Mouse (Mus musculus) CH12.LX (cell line): ENCODE data around the gene Ppm1n. TPM values are rescaled to one million over a fixed set of nuclear protein-coding genes. Genes with fewer than 3 reads are reported as not detected.

Experiments
- DNase-seq: peaks from one replicate; pipeline ENCODE4 v3.0.0-alpha.2; 2013; ENCODE audit errors: extremely low read depth
- H3K27ac ChIP-seq: 2 replicates; pipeline ENCODE4 v1.5.1; 2012; ENCODE audit warnings: low read depth, mild to moderate bottlenecking, control low read depth, moderate library complexity; ENCODE audit not compliant: insufficient read depth
- H3K27me3 ChIP-seq: replicated peaks from 2 replicates; pipeline ENCODE3; 2012; ENCODE audit warnings: inconsistent platforms
- H3K36me3 ChIP-seq, 2 experiments: replicated peaks in 1 of 2; 2 replicates each; pipeline versions ENCODE3 to v1.6.1; 2012; ENCODE audit warnings: inconsistent platforms in 1 of 2, low read length in 1 of 2, mild to moderate bottlenecking in 1 of 2, mixed read lengths in 1 of 2, moderate library complexity in 1 of 2; ENCODE audit not compliant: control insufficient read depth in 1 of 2, insufficient read depth in 1 of 2
- H3K4me1 ChIP-seq, 2 experiments: 2 replicates each; pipeline ENCODE4 v1.6.1; 2012; ENCODE audit warnings: inconsistent platforms in 1 of 2, moderate library complexity in 1 of 2; ENCODE audit not compliant: insufficient read depth in 2 of 2, control insufficient read depth in 1 of 2
- H3K4me2 ChIP-seq: 2 replicates; pipeline ENCODE4 v1.6.1; 2012; ENCODE audit warnings: low read depth, mild to moderate bottlenecking, control low read depth; ENCODE audit not compliant: poor library complexity, insufficient read depth, severe bottlenecking
- H3K4me3 ChIP-seq, 3 experiments: fragments of 150-350 bp in 1 of 3; sonication (generic) in 1 of 3; replicated peaks in 1 of 3; 2 replicates each; pipeline versions ENCODE3 to v1.5.1; 2011 to 2012; ENCODE audit warnings: low read depth in 2 of 3, low read length in 2 of 3, mild to moderate bottlenecking in 2 of 3, moderate library complexity in 2 of 3, control low read depth in 1 of 3, improper control_type of control experiment in 1 of 3, inconsistent platforms in 1 of 3, mixed read lengths in 1 of 3; ENCODE audit not compliant: poor library complexity in 1 of 3
- H3K79me2 ChIP-seq: replicated peaks from 2 replicates; pipeline ENCODE4 v1.6.1; 2012; ENCODE audit warnings: mild to moderate bottlenecking, moderate library complexity; ENCODE audit not compliant: control insufficient read depth, poor library complexity, insufficient read depth, severe bottlenecking; ENCODE audit errors: extremely low read depth
- H3K9ac ChIP-seq: 2 replicates; pipeline ENCODE4 v1.6.1; 2012; ENCODE audit warnings: low read depth, mild to moderate bottlenecking, control low read depth, moderate library complexity; ENCODE audit not compliant: insufficient read depth
- H3K9me3 ChIP-seq: replicated peaks from 2 replicates; pipeline ENCODE3; 2012; ENCODE audit warnings: low read length, inconsistent platforms, mixed read lengths
- BHLHE40 ChIP-seq: IDR thresholded peaks from 2 replicates; pipeline ENCODE4 v1.6.1; 2011; ENCODE audit warnings: mild to moderate bottlenecking, low read depth, low read length, improper control_type of control experiment
- CTCF ChIP-seq, 2 experiments: IDR thresholded peaks in 1 of 2; conservative IDR thresholded peaks in 1 of 2; 2 replicates each; pipeline ENCODE4 v1.5.1; 2011 to 2012; ENCODE audit warnings: low read depth in 2 of 2, low read length in 2 of 2, improper control_type of control experiment in 1 of 2, inconsistent platforms in 1 of 2, mild to moderate bottlenecking in 1 of 2, moderate library complexity in 1 of 2
- E2F4 ChIP-seq: IDR thresholded peaks from 2 replicates; pipeline ENCODE4 v1.6.1; 2011; ENCODE audit warnings: low read depth, low read length, improper control_type of control experiment; ENCODE audit not compliant: insufficient replicate concordance
- ELF1 ChIP-seq: IDR thresholded peaks from 2 replicates; pipeline ENCODE4 v1.6.1; 2014; ENCODE audit warnings: low read depth, mild to moderate bottlenecking, inconsistent platforms, low read length, improper control_type of control experiment
- EP300 ChIP-seq: IDR thresholded peaks from 2 replicates; pipeline ENCODE4 v1.6.1; 2011; ENCODE audit warnings: low read length, improper control_type of control experiment
- ETS1 ChIP-seq: conservative IDR thresholded peaks from 2 replicates; pipeline ENCODE4 v1.6.1; 2012; ENCODE audit warnings: low read depth, mild to moderate bottlenecking, inconsistent platforms, low read length, improper control_type of control experiment, moderate library complexity
- GABPA ChIP-seq: IDR thresholded peaks from 2 replicates; pipeline ENCODE4 v1.6.1; 2012; ENCODE audit warnings: low read depth, low read length, improper control_type of control experiment, inconsistent platforms; ENCODE audit not compliant: insufficient replicate concordance
- HCFC1 ChIP-seq: IDR thresholded peaks from 2 replicates; pipeline ENCODE4 v1.6.1; 2012; ENCODE audit warnings: low read depth, mild to moderate bottlenecking, inconsistent platforms, low read length, improper control_type of control experiment
- JUN ChIP-seq: IDR thresholded peaks from 2 replicates; pipeline ENCODE4 v1.6.1; 2011; ENCODE audit warnings: low read depth, mild to moderate bottlenecking, low read length, improper control_type of control experiment, moderate library complexity; ENCODE audit not compliant: insufficient read depth
- JUND ChIP-seq: conservative IDR thresholded peaks from 2 replicates; pipeline ENCODE4 v1.6.1; 2011; ENCODE audit warnings: low read depth, low read length, improper control_type of control experiment
- KAT2A ChIP-seq: IDR thresholded peaks from 2 replicates; pipeline ENCODE4 v1.6.1; 2012; ENCODE audit warnings: low read length, improper control_type of control experiment, inconsistent platforms; ENCODE audit not compliant: insufficient replicate concordance
- MAFK ChIP-seq: IDR thresholded peaks from 2 replicates; pipeline ENCODE4 v1.6.1; 2011; ENCODE audit warnings: low read length, improper control_type of control experiment; ENCODE audit not compliant: insufficient replicate concordance
- MAX ChIP-seq: IDR thresholded peaks from 2 replicates; pipeline ENCODE4 v1.6.1; 2011; ENCODE audit warnings: low read length, improper control_type of control experiment
- MYC ChIP-seq: IDR thresholded peaks from 2 replicates; pipeline ENCODE4 v1.6.1; 2011; ENCODE audit warnings: low read depth, mild to moderate bottlenecking, improper control_type of control experiment, low read length
- NELFE ChIP-seq: IDR thresholded peaks from 2 replicates; pipeline ENCODE4 v1.6.1; 2011; ENCODE audit warnings: low read depth, low read length, improper control_type of control experiment
- PAX5 ChIP-seq: IDR thresholded peaks from 2 replicates; pipeline ENCODE4 v1.6.1; 2012; ENCODE audit warnings: low read length, inconsistent platforms, mixed read lengths
- POLR2A ChIP-seq: IDR thresholded peaks from 2 replicates; pipeline ENCODE4 v1.6.1; 2011; ENCODE audit warnings: low read depth, mild to moderate bottlenecking, improper control_type of control experiment, low read length
- SIN3A ChIP-seq: IDR thresholded peaks from 2 replicates; pipeline ENCODE4 v1.6.1; 2012; ENCODE audit warnings: low read length, improper control_type of control experiment, inconsistent platforms
- UBTF ChIP-seq: IDR thresholded peaks from 2 replicates; pipeline ENCODE4 v1.6.1; 2012; ENCODE audit warnings: low read depth, mild to moderate bottlenecking, inconsistent platforms, low read length, improper control_type of control experiment, moderate library complexity
- USF2 ChIP-seq: conservative IDR thresholded peaks from 2 replicates; pipeline ENCODE4 v1.6.1; 2011; ENCODE audit warnings: low read depth, low read length, improper control_type of control experiment
- ZKSCAN1 ChIP-seq: IDR thresholded peaks from 2 replicates; pipeline ENCODE4 v1.6.1; 2012; ENCODE audit warnings: low read depth, inconsistent platforms, low read length, improper control_type of control experiment, borderline replicate concordance
- ZMIZ1 ChIP-seq: IDR thresholded peaks from 2 replicates; pipeline ENCODE4 v1.6.1; 2012; ENCODE audit warnings: low read depth, mild to moderate bottlenecking, inconsistent platforms, low read length, improper control_type of control experiment
- ZNF384 ChIP-seq: IDR thresholded peaks from 2 replicates; pipeline ENCODE4 v1.6.1; 2012; ENCODE audit warnings: low read depth, low read length, improper control_type of control experiment, inconsistent platforms
- dilution Hi-C: fragments of 300-500 bp; cut with MboI; formaldehyde crosslinking; loops from 2 replicates; pipeline ENCODE4 v1.14.3; 2020; ENCODE audit warnings: low sequenced_read_pairs; ENCODE audit not compliant: extremely low pct_unique_long_range_greater_than_20kb, extremely low pct_ligation_motif_present
- in situ Hi-C: fragments of 300-500 bp; cut with MboI; formaldehyde crosslinking; loops from 3 replicates; pipeline ENCODE4 v1.14.3; 2019; ENCODE audit warnings: low sequenced_read_pairs, low pct_ligation_motif_present, low pct_unique_long_range_greater_than_20kb, mixed read lengths
- polyA plus RNA-seq: library from polyadenylated mRNA; unstranded; fragments of >175 nt; gene quantifications from 2 replicates; pipeline ENCODE4 v1.2.1, GENCODE M21; 2012; ENCODE audit warnings: low read depth; ENCODE audit not compliant: insufficient read length
- total RNA-seq, 2 experiments: library from RNA; depleted of rRNA; stranded (reverse); fragments of 300-350 nt in 1 of 2; fragments of >200 nt in 1 of 2; gene quantifications; 2 replicates each; pipeline ENCODE4 v1.2.3; 2012 to 2014

The Ppm1n gene
- total and polyA plus RNA-seq, 3 experiments = not detected

GRCm38 (mm10) chr7:19242005-19242404 is 37.9 kb downstream of the Ppm1n start:
- Histone ChIP-seq H3K27me3 (no peaks in the 10 kb centered on the region), H3K4me1 (peaks cover 8 to 41% of the 10 kb centered on the region in 2 experiments), H3K27ac (no peak overlapping the region), H3K9ac (no peak overlapping the region), H3K4me2 (no peak overlapping the region)
- no peak for DNase-seq
- in situ Hi-C loops = no loop called here
- no peak for TF ChIP-seq ETS1
- peak; percentile 68; the same call in 1 of the 2 replicates for TF ChIP-seq MAFK
- TF ChIP-seq E2F4 = no peak
- no peak for TF ChIP-seq ZKSCAN1
- no peak for TF ChIP-seq JUND
- TF ChIP-seq, all 38 proteins: peak for 1
- Histone ChIP-seq H3K36me3 (peaks cover 13 to 46% of the 10 kb centered on the region in 2 experiments), H3K9me3 (no peaks in the 10 kb centered on the region), H3K79me2 (no peaks in the 10 kb centered on the region; the same call in none of the 2 replicates), H3K4me3 (no peak overlapping the region)
- dilution Hi-C loops = no loop called here

GRCm38 (mm10) chr7:19240905-19241463 is 38.9 kb downstream of the Ppm1n start:
- no peak overlapping the region for H3K9ac ChIP-seq
- H3K4me2 ChIP-seq = no peak overlapping the region
- in situ Hi-C loops = no loop called here
- no peaks in the 10 kb centered on the region for H3K27me3 ChIP-seq
- DNase-seq = no peak
- dilution Hi-C loops = no loop called here
- no peak overlapping the region for H3K4me3 ChIP-seq
- no peaks in the 10 kb centered on the region; the same call in none of the 2 replicates for H3K79me2 ChIP-seq
- H3K9me3 ChIP-seq = no peaks in the 10 kb centered on the region
- H3K4me1 ChIP-seq = peaks cover 8 to 37% of the 10 kb centered on the region in 2 experiments
- H3K36me3 ChIP-seq = peaks cover 13 to 43% of the 10 kb centered on the region in 2 experiments
- H3K27ac ChIP-seq = no peak overlapping the region
- no peak for TF ChIP-seq JUN
- no peak for TF ChIP-seq GABPA
- TF ChIP-seq POLR2A = no peak
- TF ChIP-seq ELF1 = no peak
- TF ChIP-seq MAX = no peak
- TF ChIP-seq, all 38 proteins: peak for 0

- H3K27ac ChIP-seq = no peak overlapping the region
- TF ChIP-seq SIN3A = no peak
- TF ChIP-seq ZNF384 = no peak
- TF ChIP-seq USF2 = no peak
- no peak for TF ChIP-seq HCFC1
- no peak for TF ChIP-seq CTCF (conservative IDR thresholded peaks at IDR 0.05 in 1 of 2, IDR thresholded peaks at IDR 0.05 in 1 of 2; ENCODE audit: low read depth in 2 of 2, low read length in 2 of 2)
- no peak for TF ChIP-seq EP300
- no peak for TF ChIP-seq BHLHE40
- no peak for TF ChIP-seq MAX
- no peak for TF ChIP-seq ZKSCAN1
- TF ChIP-seq KAT2A = no peak
- no peak for TF ChIP-seq PAX5
- no peak for TF ChIP-seq NELFE
- TF ChIP-seq UBTF = no peak
- no peak for TF ChIP-seq ZMIZ1
- no peak for TF ChIP-seq MYC
- no peaks in the 10 kb centered on the region; the same call in none of the 2 replicates for H3K79me2 ChIP-seq
- H3K27me3 ChIP-seq = no peaks in the 10 kb centered on the region
- no peak for DNase-seq
- in situ Hi-C loops = no loop called here
- peaks cover 4 to 40% of the 10 kb centered on the region in 2 experiments for H3K36me3 ChIP-seq
- no peaks in the 10 kb centered on the region for H3K9me3 ChIP-seq
- no peak overlapping the region for H3K4me3 ChIP-seq
- H3K4me2 ChIP-seq = no peak overlapping the region
- H3K9ac ChIP-seq = no peak overlapping the region
- dilution Hi-C loops = no loop called here
- peaks cover 7 to 28% of the 10 kb centered on the region in 2 experiments for H3K4me1 ChIP-seq
Observed at GRCm38 (mm10) chr7:19239986-19240385, 39.9 kb downstream of the Ppm1n start.
